Mouse (Mus musculus) megakaryocyte-erythroid progenitor cell, adult 5 weeks (primary cell): ENCODE results near the gene Smurf2. TPM values are rescaled to one million over a fixed set of nuclear protein-coding genes. Genes with fewer than 3 reads are reported as not detected.

Experiments used
- polyA plus RNA-seq: library from polyadenylated mRNA; stranded (reverse); fragments of >175 nt; gene quantifications from 2 replicates; pipeline ENCODE4 v1.2.3, GENCODE M21; 2012

Smurf2 gene
- polyA plus RNA-seq = 3.5 and 4.3 TPM in 2 replicates

DNA sequence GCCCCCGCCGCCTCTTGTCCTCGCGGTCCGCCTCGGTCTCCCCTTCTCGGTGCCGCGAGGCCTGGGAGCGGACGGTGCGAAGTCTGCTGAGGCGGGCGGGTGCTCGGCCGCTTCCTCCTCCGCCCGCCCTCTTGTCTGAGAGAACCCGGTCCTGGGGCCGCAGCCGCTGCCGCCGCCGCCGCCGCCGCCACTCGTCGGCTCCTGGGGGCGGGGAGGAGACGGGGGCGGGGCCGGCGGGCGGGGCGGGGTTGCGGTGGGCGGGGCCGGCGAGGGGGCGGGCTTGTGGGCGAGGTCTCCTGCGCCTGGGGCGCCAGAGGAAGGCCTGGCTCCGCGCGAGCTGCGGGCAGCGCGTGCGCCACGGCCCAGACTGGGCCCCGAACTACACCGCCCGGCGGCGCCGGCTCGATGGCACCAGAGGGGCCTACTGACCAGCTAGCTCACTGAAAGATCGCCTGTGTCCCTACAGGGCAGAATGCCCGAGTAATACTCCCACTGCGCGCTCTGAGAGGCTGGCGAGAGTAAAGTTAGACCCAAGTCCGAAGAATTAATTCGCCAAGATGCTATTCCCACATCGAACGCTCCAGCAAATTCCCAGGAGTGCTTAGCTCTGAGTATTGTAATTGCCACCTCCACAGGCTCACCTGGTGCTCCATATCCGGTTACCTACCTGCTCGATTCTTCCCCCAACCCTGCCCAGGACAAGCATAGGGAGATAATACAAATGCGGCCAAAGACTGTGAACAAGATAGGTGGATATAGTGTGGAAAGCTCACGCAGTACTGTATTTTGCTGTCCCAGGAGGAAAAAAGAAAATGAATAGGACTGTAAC is at the start of gene Smurf2:
Gene Smurf2 (minus strand): TSS at position 165 of the 829 bp plus-strand sequence.

DNA sequence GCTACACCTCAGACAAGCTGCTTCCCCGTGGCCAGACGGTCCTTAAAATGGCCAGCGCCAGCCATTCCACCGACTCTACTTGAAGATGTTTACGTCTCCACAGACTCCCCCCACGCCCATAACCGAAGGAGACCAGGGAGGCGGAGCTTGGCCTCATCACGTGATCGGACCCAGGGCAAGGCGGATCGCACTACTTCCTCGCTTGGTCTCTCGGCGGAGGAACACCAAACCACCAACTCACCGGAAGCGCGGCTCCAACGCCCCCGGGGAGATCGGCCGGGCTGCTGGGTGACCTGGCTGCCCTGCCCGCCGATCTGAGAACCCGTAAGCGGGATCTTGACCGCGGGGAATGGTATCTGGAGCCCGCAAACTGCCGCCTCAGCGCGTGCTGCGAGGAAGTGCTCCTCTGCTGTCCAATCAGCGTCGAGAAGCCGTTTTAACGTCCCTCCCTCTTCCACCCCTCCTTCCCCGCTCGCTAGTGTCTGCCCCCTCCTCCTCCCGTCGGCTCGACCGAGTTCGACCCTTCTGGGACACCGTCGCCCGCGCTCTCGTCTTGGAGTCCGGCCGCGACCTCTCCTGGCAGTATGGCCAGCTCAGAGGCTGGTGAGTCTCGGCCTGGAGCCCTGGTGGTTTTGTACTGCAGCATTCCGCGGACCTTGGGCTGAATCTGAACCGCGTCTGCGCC is 131.6 kb downstream of the Smurf2 start, which contains the start of the genes Ddx5 and Cep95:
Gene Ddx5 (minus strand): TSS at position 411 of the 685 bp plus-strand sequence.
Gene Cep95 (plus strand): TSS at position 478 of the 685 bp plus-strand sequence.

DNA sequence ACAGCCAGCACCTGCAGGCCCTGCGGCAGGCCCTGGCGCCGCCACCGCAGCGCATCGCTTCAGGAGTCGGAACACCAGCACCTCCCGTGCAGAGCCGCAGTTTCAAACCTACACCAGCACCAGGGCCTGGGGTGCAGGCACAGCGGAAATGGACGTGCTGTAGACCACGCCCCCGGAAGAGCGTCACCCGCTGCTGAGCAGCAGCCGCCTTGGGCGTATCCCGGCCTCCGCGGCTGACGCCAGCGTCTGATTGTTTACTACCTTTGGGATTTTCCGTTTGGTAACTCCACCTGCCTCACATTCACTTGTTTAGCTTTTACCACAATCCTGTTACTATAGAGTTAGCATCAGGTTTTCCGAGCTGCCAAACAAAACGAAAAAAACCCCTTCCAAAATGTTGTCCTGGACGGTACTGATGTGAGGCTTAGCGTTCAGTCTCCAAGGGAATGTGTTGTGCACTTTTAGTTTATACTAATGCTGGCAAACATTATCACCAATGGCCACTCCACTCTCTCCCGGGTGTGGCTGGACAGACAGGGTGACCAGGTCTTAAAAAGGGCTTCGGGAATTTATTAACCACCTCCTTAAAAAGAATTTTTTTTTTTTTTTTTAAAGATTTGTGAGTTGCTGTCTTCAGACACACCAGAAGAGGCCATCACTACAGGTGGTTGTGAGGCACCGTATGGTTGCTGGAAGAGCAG is 141.0 kb downstream of the Smurf2 start, which contains the start of gene Polg2:
Gene Polg2 (minus strand): TSS at position 150 of the 701 bp plus-strand sequence.

Other genes starting within 250 kb of the Smurf2 start
- gene Pecam1, start 170.1 kb downstream of the Smurf2 start, polyA plus RNA-seq = 4.3 and 4.7 TPM in 2 replicates
- 2.2 and 3.9 TPM in 2 replicates for gene Milr1, start 169.5 kb downstream of the Smurf2 start, polyA plus RNA-seq
- 2.5 and 2.6 TPM in 2 replicates for gene Polg2, start 141.2 kb downstream of the Smurf2 start, polyA plus RNA-seq
- gene Ddx5, start 131.5 kb downstream of the Smurf2 start, polyA plus RNA-seq = 4,996 and 5,354 TPM in 2 replicates
- 2.7 and 4.5 TPM in 2 replicates for gene Cep95, start 131.5 kb downstream of the Smurf2 start, polyA plus RNA-seq
- gene Kpna2, start 78.8 kb upstream of the Smurf2 start, polyA plus RNA-seq = 9.2 and 16.6 TPM in 2 replicates
- gene 1810010H24Rik, start 105.0 kb upstream of the Smurf2 start, polyA plus RNA-seq = 0.45 and 0.52 TPM in 2 replicates
- gene Bptf, start 211.4 kb upstream of the Smurf2 start, polyA plus RNA-seq = 130 and 166 TPM in 2 replicates